Mouse (Mus musculus): ENCODE results near the gene Cmtr1.
"Not testable (repeated sequence)": the region's sequence is repeated elsewhere in the genome, so short reads cannot be mapped to it uniquely, and the experiment has no call there.

Gene Cmtr1

DNA sequence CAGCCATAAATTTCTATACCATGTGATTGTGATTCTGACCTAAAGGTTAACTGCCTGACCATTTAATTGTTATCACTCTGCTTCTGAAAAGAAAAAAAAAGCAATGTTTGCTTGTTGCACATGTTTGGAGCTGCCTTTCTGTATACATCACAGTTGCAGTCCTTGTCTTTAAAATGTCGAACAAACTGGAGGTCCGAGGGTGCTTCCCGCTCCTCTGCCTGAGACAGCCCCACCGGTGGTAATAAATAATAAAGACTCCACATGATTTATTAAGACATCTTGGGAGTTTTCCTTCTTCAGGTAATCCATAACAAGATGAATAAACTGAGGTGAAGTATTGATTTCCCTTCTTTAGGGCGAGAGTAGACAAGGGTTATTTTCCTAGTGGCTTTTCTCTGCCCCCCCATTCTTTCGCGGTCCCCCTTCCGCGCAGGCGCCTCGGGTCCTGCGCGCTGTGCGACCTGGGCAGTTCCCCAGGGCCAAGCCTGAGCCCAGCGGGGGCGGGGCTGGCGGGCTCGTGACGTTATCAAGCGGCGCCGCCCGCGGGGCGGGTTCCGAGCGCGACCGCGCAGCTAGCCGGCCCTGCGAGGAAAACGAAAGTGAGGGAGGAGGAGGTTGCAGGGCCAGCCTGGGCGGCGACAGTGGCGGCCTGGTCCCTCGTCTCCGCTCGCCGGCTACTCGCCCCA, at the start of gene Cmtr1:
TSS of gene Cmtr1 (plus strand) at position 520 of the 686 bp plus-strand sequence.
- DNase-seq (ENCODE audit: extremely low read depth, low read depth): peak; percentile 68

- DNase-seq (ENCODE audit: extremely low read depth, low read depth): not testable (repeated sequence)
These were observed 46.9 kb upstream of the Cmtr1 start for GRCm38 (mm10) chr17:29613453-29613852.

DNA sequence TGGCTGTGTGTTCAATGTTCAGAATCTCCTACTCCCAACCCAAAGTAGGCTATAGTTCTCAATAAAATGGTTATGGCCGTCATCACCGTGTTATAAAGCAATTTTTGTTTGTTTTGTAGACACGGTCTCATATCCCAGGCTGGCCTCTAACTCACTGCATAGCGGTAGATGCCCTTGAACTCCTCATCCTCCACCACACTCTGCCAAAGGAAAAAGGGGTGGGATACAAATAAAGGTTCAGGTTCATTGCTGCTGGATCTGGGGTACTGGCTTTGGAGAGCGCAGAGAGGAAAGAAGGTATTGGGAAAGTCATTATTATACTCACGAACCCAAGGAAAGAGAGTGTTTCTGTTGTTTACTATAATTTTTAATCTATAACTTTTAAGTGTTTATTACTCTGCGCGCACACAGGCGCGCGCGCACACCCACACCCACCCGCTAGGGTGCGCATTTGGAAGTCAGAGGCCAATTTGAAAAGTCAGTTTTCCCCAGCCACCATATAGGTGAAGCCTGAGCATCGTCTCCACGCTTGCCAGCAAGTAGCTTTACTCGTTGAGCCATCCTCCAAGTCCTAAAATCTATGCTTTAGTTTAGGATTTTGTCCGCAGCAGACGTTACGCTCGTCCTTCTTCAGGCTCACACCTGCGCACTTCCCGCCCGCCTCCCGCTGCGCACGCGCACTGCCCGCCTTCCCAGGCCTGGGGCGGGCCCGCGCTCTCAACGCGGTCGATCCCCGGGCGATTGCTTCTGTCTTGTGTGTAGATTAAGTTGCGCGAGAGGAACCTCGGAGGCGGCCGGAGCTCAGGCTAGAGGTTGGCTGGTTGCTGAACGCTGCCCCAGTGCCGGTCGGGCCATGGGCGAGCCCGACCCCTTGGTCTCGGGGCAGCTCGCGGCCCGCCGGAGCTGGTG, 46.0 kb upstream of the Cmtr1 start, which contains the start of the genes Rnf8 and Gm28043:
TSS of gene Rnf8 (plus strand) at position 676 of the 909 bp plus-strand sequence.
TSS of gene Gm28043 (plus strand) at position 762 of the 909 bp plus-strand sequence.
- DNase-seq (ENCODE audit: extremely low read depth, low read depth): peak; percentile 80

DNA sequence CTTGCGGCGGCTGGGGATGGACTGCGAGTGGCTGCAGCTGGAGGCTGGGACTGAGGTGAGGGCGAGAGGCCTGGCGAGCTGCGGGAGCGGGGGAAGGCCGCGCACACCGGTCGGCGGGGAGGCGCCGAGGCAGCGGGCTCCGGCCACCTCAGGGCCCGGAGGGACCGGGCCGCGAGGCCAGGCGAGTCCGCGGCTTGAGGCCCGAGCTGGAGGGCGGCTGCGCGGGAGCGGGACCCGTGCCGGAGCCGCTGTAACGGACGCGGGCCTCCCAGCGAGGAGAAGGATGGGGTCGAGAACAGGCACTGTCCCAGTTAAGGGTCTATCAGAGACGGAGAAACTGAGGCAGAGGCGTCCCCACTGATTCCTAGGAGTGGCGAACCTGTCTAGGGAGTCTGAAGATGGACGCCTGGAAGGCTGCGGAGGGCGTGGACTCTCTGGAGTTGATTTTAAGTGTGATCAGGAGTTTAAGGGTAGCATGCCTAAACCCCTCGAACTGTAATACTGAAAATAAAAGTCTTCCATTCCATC, 45.3 kb upstream of the Cmtr1 start:
- DNase-seq (ENCODE audit: extremely low read depth, low read depth): peak; percentile 10

GRCm38 (mm10) chr17:29615616-29616015, 44.8 kb upstream of the Cmtr1 start:
- DNase-seq (ENCODE audit: extremely low read depth, low read depth): peak; percentile 7

GRCm38 (mm10) chr17:29619231-29619630, 41.2 kb upstream of the Cmtr1 start:
- no peak for DNase-seq (ENCODE audit: extremely low read depth, low read depth)

DNA sequence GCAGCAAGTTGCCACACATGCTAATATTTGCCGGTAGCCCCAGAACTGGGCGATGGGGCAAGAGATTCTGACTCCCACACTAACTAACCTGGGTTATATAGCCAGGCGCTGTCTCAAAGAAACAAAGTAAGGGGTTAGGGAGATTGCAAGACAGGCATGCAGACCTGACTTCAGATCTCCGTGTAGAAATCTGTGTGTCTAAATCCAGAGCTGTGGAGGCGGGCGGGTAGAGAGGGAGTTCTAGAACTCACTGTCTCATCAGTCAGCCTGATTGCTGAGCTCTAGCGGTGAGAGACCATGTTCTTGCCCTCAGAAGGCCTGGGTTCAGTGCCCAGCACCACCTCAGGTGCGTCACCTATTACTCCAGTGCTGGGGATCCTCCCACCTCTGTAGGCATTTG, 36.9 kb upstream of the Cmtr1 start:
- no peak for DNase-seq (ENCODE audit: extremely low read depth, low read depth)

DNA sequence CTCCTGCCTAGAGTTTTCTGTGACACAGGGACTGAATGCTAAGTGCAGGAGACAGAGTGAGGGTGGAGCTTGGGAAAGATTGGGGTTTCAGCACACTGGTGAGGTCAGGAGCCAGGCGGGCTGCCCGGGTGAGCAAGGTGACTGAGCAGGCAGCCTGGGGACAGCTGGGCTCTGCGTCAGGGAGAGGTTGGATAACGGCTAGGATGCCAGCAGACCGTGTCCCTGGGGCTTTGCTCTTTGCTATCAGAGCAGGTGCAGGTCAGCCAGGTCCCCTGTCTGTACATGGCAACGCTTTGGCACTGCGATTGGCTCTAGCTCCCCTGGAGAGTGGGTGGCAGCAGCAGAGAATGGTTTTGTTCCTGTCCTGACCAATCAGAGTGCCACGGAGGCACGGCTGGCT, 33.1 kb upstream of the Cmtr1 start:
- no peak for DNase-seq (ENCODE audit: extremely low read depth, low read depth)

- no peak for DNase-seq (ENCODE audit: extremely low read depth, low read depth)
These were observed 31.4 kb upstream of the Cmtr1 start for GRCm38 (mm10) chr17:29628946-29629345.

- no peak for DNase-seq (ENCODE audit: extremely low read depth, low read depth)
These were observed 30.8 kb upstream of the Cmtr1 start for GRCm38 (mm10) chr17:29629620-29630019.

DNA sequence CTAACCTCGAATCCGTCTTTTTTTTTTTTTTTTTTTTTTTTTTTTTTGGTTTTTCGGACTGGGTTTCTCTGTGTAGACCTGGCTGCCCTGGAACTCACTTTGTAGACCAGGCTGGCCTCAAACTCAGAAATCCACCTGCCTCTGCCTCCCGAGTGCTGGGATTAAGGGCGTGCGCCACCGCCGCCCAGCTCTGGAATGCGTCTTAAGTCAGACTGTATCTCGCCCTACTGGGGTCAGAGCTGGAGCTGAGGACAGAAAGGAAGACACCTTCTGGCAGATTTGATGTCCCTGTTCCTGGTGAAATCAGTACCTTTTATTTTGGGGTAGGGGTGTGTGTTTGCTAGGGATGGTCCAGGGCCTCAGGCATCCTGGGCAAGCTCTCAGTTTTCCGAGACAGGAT, 28.1 kb upstream of the Cmtr1 start:
- no peak for DNase-seq (ENCODE audit: extremely low read depth, low read depth)

DNA sequence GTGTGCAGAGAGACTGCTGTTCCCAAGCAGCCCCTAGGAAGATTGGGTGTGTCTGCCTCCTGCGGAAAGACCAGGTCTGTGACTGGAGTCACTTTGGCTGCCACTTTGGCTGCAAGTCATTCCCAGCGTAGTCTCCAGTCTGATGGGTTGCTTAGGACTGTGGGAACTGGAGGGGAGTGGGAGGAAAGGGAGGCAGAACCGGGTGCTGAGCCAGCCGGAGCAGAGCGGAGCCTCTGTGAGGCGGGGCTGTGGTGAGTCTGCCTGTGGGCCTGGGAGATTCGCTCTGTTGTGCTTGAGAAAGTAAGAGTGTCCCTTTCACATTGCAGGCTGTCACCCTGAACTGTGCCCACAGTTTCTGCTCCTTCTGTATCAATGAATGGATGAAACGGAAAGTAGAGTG, 24.9 kb upstream of the Cmtr1 start:
- no peak for DNase-seq (ENCODE audit: extremely low read depth, low read depth)

GRCm38 (mm10) chr17:29636118-29636517, 24.3 kb upstream of the Cmtr1 start:
- no peak for DNase-seq (ENCODE audit: extremely low read depth, low read depth)

- DNase-seq (ENCODE audit: extremely low read depth, low read depth): peak; percentile 81
These were observed 23.0 kb upstream of the Cmtr1 start for GRCm38 (mm10) chr17:29637377-29637776.

DNA sequence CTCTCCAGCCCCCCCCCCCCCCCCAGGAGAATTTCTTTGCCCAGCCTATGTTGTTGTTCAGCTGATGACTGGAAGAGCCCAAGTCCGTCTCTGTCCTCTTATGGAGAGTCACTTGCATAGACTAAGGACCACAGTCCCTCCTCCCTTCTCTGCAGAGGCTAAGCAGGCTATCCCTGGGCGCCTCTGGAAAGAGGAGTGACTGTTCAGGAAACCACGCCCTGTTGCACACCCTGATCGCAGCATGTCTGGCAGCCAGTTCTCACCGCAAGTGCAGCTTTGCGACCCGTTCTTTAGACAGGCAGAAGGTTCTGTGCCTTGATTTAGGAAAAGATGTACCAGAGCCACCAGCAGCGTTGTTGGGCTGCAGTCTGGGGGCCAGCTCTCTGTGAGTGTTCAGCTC, 22.5 kb upstream of the Cmtr1 start:
- no peak for DNase-seq (ENCODE audit: extremely low read depth, low read depth)

GRCm38 (mm10) chr17:29640971-29641370, 19.4 kb upstream of the Cmtr1 start:
- DNase-seq (ENCODE audit: extremely low read depth, low read depth): no peak

- DNase-seq (ENCODE audit: extremely low read depth, low read depth): no peak
These were observed 18.2 kb upstream of the Cmtr1 start for GRCm38 (mm10) chr17:29642219-29642618.

GRCm38 (mm10) chr17:29658249-29658648, 2.1 kb upstream of the Cmtr1 start:
- no peak for DNase-seq (ENCODE audit: extremely low read depth, low read depth)

- peak; percentile 31 for DNase-seq (ENCODE audit: extremely low read depth, low read depth)
These were observed 482 bp downstream of the Cmtr1 start for GRCm38 (mm10) chr17:29660762-29661391.

DNA sequence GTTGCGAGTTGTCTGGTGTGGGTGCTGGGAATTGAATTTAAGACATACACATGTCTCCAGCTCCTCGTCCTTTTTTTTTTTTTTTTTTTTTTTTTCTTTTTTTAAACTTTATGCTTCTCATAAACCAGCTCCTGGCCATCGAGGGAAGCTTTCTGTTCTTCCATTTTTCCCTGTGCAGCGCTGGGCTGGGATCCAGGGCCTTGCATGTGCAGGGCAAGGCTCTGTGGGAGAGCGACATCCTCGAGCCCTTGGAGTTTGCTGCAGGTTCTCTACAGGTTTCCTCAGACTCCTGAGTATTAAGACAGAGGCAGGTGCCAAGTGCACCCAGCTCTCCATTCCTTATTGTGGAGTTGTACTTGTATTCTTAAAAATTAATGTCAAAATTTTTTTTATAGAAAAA, 1.8 kb downstream of the Cmtr1 start:
- no peak for DNase-seq (ENCODE audit: extremely low read depth, low read depth)
